Mouse (Mus musculus) c-Kit-negative CD71-positive TER-119-positive erythroid progenitor cells, embryonic 14.5 days (primary cell): ENCODE results near the gene Cnbd2.
A peak's percentile ranks its signal among the peaks of the same experiment; 100 is the strongest.

Source experiments
- DNase-seq: peaks from one replicate; pipeline ENCODE4 v3.0.0-alpha.2; 2013; ENCODE audit warnings: low read depth, low spot score

Cnbd2 gene

GRCm38 (mm10) chr2:156312297-156312897 lies at the start of gene Cnbd2, which contains the start of gene Scand1:
Gene Cnbd2, plus strand, starts transcription at chr2:156312299.
Gene Scand1, minus strand, starts transcription at chr2:156312704.
- peak; percentile 49 for DNase-seq

- DNase-seq: no peak
These were observed 48.8 kb upstream of the Cnbd2 start for GRCm38 (mm10) chr2:156263204-156263893.

- DNase-seq: no peak
These were observed 44.5 kb upstream of the Cnbd2 start for GRCm38 (mm10) chr2:156267636-156268035.

GRCm38 (mm10) chr2:156272553-156272952 lies 39.5 kb upstream of the Cnbd2 start:
- no peak for DNase-seq

GRCm38 (mm10) chr2:156278226-156279017 lies 33.7 kb upstream of the Cnbd2 start:
- peak; percentile 42 for DNase-seq

GRCm38 (mm10) chr2:156281227-156281626 lies 30.9 kb upstream of the Cnbd2 start:
- DNase-seq: no peak

- no peak for DNase-seq
These were observed 26.9 kb upstream of the Cnbd2 start for GRCm38 (mm10) chr2:156285161-156285560.

- DNase-seq: no peak
These were observed 25.4 kb upstream of the Cnbd2 start for GRCm38 (mm10) chr2:156286733-156287132.

- no peak for DNase-seq
These were observed 23.9 kb upstream of the Cnbd2 start for GRCm38 (mm10) chr2:156288222-156288621.

GRCm38 (mm10) chr2:156289552-156290160 lies 22.4 kb upstream of the Cnbd2 start:
- DNase-seq: no peak

GRCm38 (mm10) chr2:156291998-156292397 lies 20.1 kb upstream of the Cnbd2 start:
- no peak for DNase-seq

GRCm38 (mm10) chr2:156295601-156296063 lies 16.5 kb upstream of the Cnbd2 start:
- no peak for DNase-seq

GRCm38 (mm10) chr2:156296190-156296589 lies 15.9 kb upstream of the Cnbd2 start:
- DNase-seq: no peak

- DNase-seq: no peak
These were observed 14.4 kb upstream of the Cnbd2 start for GRCm38 (mm10) chr2:156297653-156298052.

GRCm38 (mm10) chr2:156298458-156298857 lies 13.6 kb upstream of the Cnbd2 start:
- no peak for DNase-seq

GRCm38 (mm10) chr2:156302063-156302462 lies 10.0 kb upstream of the Cnbd2 start:
- DNase-seq: no peak

GRCm38 (mm10) chr2:156304351-156304750 lies 7.7 kb upstream of the Cnbd2 start:
- DNase-seq: no peak

- no peak for DNase-seq
These were observed 6.3 kb upstream of the Cnbd2 start for GRCm38 (mm10) chr2:156305818-156306217.

GRCm38 (mm10) chr2:156307261-156307660 lies 4.8 kb upstream of the Cnbd2 start:
- DNase-seq: no peak

- no peak for DNase-seq
These were observed 2.2 kb upstream of the Cnbd2 start for GRCm38 (mm10) chr2:156309948-156310347.

GRCm38 (mm10) chr2:156310455-156310854 lies 1.6 kb upstream of the Cnbd2 start:
- DNase-seq: no peak

- no peak for DNase-seq
These were observed 1.2 kb upstream of the Cnbd2 start for GRCm38 (mm10) chr2:156310945-156311344.
